Mouse (Mus musculus): ENCODE data around the gene Ppp2r5c. TPM values are rescaled to one million over a fixed set of nuclear protein-coding genes. Genes with fewer than 3 reads are reported as not detected.
A peak's percentile ranks its signal among the peaks of the same experiment; 100 is the strongest.

Gene Ppp2r5c
- total RNA-seq, 1 experiment from 2014 or later: 107 TPM

- DNase-seq: peak; percentile 46
These were observed 110.1 kb downstream of the Ppp2r5c start for GRCm38 (mm10) chr12:110556861-110557628.

- DNase-seq: no peak
These were observed 111.3 kb downstream of the Ppp2r5c start for GRCm38 (mm10) chr12:110558175-110558574.

GRCm38 (mm10) chr12:110563383-110563782 lies 116.5 kb downstream of the Ppp2r5c start:
- no peak for DNase-seq

DNA sequence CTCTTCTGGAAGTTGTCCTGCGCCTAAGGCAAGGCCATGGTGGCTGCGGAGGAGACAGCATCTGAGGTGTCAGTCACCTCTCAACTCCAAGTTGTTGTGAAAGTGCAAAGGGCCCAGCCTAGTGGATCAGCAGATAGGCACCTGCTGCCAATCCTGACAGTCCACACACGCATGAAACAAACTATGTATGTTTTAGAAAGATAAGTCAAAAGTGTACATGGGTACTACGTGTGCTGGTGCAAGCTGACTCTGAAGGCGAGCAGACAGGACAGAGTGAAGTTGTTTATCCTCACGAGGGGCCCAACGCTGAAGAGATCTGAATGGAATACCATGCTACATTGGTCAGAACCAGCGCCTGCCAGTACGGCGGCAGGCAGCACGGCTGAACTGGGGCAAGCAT lies 117.9 kb downstream of the Ppp2r5c start:
- DNase-seq: no peak

DNA sequence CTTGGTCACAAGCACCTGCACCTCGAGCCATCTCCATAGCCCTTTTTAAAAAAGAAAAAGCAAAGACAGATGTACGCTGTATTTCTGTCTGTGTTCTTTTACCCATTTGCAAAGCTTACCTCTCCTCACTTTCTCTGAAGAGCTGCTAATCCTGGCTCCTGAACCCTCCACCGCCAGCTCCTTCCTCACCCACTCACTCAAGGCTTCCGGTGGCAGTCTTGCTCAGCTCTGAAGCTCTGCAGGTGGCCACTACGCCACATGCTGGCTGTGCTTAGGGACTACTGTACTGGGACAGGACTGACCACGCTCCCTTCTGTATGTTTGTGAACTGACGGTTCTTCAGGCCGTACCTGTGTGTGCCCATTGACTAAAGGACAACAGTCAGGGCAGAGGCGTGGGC lies 119.4 kb downstream of the Ppp2r5c start:
- DNase-seq: no peak

DNA sequence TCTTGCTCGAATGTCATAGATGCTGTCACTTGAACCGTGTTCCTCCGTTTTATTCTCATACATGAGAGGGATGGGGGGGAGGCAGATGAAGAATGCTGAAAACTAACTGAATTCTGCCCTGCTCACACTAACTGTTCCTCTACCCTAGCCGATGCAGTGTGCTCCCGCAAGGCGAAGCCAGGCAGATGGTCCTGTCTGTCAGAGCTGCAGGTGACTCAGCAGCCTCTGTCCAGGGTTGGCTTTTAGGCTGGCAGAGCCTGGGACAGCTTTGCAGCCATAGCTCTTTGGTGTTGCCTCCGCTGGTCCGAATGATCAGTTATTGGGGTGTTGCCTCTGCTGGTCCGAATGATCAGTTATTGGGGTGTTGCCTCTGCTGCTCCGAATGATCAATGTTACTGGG lies 124.1 kb downstream of the Ppp2r5c start:
- DNase-seq: no peak

DNA sequence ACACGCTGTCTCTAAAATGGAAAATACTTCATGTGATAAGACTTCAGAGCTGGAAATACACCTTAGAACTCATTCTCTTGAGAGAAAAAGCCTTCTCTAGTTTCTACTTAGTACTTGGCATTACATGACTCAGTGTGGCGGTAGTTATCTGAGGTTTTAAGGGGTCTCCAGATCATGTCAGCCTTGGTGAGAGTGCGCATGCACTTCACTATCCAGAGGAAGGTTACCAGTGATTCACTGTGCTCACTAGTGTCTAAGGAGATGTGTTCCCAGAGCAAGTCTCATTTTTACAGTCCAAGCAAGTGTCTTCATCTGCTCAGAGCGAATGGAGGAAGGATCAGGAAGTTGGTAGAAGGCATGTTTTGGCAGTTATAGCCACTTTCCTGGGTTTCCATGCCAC lies 125.4 kb downstream of the Ppp2r5c start:
- peak; percentile 57 for DNase-seq

DNA sequence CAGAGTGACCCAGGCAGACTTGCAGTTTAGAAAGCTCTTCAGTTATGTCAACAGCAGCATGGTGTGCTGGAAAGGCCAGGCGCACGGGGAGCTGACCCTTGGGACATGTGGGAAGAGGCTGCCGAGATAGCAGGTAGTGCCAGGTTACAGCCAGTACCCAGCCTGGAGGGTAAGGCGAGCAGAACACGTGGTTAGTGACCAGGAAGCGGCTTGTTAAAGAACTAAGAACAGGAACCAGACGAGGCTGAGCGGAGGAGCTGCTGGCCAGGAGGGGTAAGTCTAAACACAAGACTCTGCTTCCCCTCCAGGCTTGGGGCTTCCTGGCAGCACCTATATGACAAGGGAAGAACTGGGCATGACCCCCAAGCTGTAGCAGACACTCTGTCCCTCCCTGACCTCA lies 126.7 kb downstream of the Ppp2r5c start:
- DNase-seq: no peak

- DNase-seq: no peak
These were observed 129.0 kb downstream of the Ppp2r5c start for GRCm38 (mm10) chr12:110575926-110576325.

GRCm38 (mm10) chr12:110578333-110578732 lies 131.4 kb downstream of the Ppp2r5c start:
- no peak for DNase-seq

DNA sequence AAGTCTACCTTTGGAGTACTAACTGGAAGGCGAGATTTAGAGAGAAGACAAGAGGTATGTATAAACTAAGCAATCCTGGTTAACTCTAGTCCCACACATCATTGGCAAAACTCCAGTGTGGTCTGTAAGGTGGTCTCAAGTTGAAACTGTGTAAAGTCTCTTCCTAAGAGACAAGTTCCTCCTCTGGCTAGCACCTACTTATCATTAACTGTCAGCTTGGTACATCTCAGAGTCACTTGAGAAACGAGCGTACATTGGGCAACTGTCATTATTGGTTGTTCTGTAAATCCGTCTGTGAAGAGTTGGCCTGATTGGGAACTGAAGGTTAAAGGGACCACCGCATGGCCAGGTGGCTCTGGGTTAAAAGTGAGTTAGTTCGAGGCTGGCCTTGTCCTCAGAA lies 141.7 kb downstream of the Ppp2r5c start:
- DNase-seq: no peak

DNA sequence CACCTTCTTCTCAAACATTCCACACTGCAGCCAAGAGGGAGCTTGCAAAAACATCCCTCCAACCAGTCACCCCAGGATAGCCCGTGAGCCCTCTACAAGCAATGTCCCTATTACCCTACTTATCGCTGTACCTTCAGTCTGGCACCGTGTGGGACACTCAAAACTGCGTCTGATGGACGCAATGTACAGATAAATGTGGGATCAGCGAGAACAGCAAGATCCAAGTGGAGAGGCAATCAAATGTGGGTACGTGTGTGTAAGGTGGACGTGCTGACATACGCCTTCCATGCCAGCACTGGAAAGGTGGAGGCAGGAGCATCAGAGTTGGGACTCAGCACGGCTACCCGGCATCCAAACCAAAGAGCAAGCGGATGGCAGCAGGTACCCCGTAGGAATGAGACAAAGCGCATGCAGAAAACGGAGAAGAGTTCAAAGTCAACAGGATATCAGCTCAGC lies 143.9 kb downstream of the Ppp2r5c start:
- DNase-seq: no peak

DNA sequence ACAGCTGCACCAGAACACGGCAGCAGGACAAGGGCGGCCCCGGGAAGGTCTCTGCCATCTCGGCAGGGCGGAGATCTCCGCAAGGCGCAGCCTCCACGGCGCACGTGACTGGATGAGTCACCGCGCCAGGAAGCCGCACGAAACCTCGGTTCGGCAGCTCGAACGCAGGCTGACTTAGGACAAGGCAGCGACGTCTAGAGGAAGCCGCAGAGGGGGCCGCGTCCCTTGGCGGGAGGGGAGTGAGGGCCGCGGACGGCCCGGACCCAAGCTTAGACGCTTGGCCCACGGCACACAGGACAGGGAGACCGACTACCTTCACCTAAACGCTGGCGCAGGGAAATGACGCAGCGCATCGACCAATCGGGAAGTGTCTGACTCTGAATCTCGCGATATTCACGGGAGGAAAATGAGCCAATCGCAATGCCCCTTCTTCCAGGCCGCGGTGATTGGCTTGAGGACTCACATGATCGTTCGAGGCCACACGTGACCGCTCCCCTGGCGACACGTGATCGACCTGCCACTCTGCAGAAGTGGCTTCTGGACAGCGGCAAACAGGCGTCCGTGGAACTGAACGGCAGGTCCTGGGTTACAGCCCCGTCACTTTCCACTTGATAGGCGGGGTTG lies 144.5 kb downstream of the Ppp2r5c start:
- peak; percentile 98 for DNase-seq

- DNase-seq: peak; percentile 79
These were observed 151.6 kb downstream of the Ppp2r5c start for GRCm38 (mm10) chr12:110598527-110598926.

DNA sequence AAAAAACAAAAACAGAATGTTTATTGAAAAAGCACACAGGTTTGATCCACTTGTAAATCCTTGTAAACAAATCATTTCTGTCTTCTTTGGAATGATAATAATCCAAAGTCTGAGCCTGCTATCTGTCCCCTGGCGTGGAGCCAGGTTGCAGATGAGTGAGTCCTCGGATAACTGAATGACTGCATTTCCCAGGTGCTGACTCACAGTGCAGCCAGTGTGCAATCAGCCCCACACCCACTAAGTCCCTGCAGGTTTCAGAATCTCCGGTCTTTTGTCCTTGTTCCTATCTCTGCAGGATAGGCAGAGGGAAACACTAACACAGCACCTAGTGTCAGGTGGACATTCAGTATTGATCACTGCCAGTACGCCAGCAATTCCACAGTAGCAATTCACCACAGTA lies 152.9 kb downstream of the Ppp2r5c start:
- DNase-seq: peak; percentile 58

DNA sequence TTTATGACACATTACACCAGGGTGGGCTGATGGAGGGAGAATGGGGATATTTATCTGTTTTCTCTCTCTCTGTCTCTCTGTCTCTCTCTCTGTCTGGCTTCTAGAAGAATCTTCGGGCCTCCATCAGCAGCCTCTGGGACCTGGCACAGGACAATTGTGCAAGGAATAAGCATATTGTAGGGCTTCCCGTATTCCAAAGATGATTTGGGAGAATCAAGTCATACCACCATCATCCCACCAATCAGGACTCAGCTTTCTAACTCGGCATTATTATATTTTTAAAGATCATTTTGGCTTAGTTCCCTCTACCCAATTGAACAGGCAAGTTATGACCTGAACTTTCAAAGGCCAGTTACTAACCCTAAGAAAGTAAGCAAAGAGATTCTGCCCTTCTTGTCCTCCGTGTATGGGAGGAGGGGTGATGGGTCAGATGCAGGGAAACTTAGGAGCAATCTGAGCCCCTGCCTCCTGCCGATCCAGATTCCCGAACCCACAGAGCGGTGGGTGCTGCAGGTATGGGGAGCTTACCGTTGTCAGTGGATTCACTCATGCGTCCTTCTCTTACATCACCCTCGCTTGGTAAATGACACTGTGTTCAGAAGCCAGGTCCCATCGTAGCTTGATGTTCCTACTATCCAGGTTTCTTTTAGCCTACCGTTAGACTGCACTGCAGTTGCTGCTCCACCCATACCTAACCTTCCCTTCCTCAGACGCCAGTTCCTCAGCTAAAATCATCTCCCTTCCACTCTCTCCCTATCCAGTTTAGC lies 153.5 kb downstream of the Ppp2r5c start:
- DNase-seq: no peak

GRCm38 (mm10) chr12:110601241-110602218 lies 154.6 kb downstream of the Ppp2r5c start, which contains the start of gene Dync1h1:
TSS of gene Dync1h1 (plus strand) at chr12:110601452.
- DNase-seq: peak; percentile 96

DNA sequence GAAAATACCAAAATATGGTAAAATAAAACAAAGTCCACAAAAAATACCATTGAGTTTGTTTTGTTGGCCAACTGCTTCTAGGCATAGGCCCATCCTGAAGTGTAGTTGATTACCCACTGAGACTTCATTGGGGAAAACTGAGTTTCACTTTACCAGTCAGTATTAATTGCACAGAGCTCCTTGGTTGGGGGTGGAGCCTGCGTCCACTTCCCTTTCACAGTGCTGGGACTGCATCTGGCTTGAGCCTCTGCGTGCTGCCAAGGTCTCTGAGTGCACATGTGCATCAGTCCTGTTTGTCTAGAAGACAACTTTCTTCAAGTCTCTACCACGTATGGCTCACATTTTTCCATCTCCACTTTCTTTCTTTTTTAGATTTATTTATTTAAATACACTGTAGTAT lies 159.2 kb downstream of the Ppp2r5c start:
- DNase-seq: no peak

DNA sequence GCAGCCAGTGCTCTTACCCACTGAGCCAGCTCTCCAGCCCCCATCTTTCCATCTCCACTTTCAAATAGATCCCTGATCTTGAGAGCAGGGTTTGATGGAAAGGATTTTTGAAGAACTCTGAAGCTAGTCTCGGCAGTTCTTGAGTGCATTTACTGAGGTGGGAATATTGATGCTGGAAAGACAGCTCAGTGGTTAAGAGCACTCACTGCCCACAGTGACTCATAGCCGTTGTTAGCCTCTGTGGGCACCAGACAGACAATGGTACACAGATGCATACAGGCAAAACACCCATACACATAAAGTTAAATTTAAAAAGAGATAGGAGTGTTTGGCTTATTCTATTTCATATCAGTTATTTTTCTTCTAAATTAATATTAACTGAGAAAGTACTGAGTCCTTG lies 159.8 kb downstream of the Ppp2r5c start:
- DNase-seq: no peak

DNA sequence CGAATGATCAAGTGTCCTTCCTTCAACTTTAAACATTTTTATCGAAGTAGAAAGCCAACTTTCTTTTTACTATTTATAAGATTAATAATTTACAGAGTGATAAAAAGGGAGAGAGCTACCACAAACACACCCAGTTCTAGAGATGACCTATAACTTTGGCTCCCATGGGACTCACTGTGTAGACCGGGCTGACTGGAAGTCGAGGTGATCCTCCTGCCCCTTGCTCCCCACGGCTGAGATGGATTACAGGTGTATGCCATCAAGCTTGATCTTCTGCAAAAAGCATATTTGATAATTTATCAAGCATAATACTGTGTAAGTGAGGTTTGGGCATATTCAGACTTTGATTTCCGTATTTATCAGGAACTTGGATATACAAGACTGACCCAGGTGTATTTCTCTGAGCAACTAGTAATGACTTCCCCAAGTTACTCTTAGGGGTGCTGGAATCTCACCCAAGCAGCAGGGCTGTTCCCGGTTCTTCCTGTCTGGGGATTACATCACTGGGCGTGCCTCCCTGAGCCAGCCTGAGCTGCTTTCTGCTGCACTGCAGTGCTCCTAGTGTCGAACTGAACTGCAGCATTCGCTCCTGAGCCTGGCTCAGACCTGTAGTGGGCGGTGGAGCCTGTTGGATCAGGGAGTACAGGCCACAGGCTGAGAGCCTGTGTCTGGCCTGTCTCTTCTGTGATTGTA lies 161.7 kb downstream of the Ppp2r5c start:
- DNase-seq: peak; percentile 55

- DNase-seq: no peak
These were observed 162.2 kb downstream of the Ppp2r5c start for GRCm38 (mm10) chr12:110609153-110609497.
